Mouse (Mus musculus) lung, adult 2 months (tissue): ENCODE results near the gene Slc43a2.

Experiments
- CTCF ChIP-seq: fragments of 200-500 bp; IDR thresholded peaks from 2 replicates; pipeline ENCODE4 v1.5.1; 2011; ENCODE audit warnings: mild to moderate bottlenecking, low read length, control low read depth; ENCODE audit not compliant: insufficient read depth
- POLR2A ChIP-seq: fragments of 200-500 bp; IDR thresholded peaks from 2 replicates; pipeline ENCODE4 v1.6.1; 2011; ENCODE audit warnings: low read depth, mild to moderate bottlenecking, control low read depth, low read length, borderline replicate concordance; ENCODE audit errors: extremely low read depth

DNA sequence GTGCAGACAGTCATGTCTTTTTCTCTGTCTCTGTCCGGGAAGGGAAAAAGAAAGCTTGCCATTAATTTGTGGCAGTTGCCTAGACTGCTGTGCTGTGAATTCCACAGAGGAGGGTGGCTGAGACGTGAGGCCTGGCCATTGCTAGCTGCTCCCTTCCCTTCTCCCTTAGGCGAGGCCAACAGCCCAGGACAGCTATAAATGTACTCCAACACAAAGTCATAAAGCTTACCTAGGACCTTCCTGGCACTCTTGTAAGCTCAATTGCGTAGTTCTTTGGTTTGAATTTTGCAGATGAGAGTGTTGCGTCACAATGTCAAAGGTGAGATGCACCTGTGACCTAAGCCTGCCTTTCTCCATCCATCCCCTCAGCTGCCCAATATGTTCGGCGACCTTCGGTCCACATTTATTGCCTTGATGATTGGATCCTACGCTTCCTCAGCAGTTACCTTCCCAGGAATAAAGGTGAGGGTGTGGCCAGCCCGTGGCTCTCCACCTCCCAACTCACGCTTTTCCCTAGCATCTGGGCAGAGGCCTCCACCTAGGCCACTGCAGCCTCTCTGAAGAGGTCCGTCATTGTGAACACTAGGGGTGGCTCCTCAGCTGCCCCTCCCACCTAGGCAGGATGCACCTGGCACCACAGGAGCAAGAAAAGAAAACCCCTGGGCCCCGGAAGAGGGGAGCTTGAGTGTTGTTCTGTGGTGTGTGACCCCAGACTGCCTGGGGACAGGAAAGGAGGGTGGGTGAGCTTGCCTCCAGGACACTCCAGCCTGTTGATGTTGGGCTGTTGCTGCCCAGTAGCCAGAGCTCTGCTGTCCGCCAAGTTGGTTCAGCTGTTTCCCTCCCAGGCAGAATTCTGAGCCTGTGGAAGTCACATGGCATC is 29.3 kb downstream of the Slc43a2 start:
- TF ChIP-seq POLR2A (no peak), CTCF (no peak)
